Mouse (Mus musculus): ENCODE results near the gene Tmem196. TPM values are rescaled to one million over a fixed set of nuclear protein-coding genes. Genes with fewer than 3 reads are reported as not detected.

Gene Tmem196
- polyA plus RNA-seq, 1 experiment: 0.08 TPM

DNA sequence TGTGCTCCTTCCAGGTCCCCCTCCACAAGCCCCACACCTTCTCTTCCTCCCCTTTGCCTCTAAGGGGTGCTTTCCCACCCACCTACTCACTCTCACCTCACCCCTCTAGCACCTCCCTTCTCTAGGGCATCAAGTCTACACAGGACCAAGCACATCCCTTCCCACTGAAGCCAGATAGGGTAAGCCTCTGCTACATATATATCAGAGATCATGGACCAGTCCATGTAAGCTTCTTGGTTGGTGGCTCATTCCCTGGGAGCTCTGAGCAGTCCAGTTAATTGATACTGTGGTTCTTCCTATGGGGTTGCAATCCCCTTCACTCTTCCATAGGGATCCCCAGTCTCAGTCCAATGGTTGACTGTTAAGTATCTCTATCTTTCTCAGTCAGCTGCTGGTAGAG is 24.4 kb downstream of the Tmem196 start:
- no peaks in the 10 kb centered on the region for H3K27me3 ChIP-seq (ENCODE audit: control insufficient read depth, insufficient read depth, insufficient read length)
- TF ChIP-seq MYOD1 (IDR thresholded peaks at IDR 0.05; ENCODE audit: control insufficient read depth in 1 of 3, insufficient read length in 2 of 3, low read depth in 2 of 3) (no peak), USF1 (IDR thresholded peaks at IDR 0.05; ENCODE audit: low read depth) (no peak), CEBPB (IDR thresholded peaks at IDR 0.05; ENCODE audit: insufficient read depth, poor library complexity, severe bottlenecking) (no peak), E2F4 (IDR thresholded peaks at IDR 0.05; ENCODE audit: insufficient read depth) (no peak), MYOG (IDR thresholded peaks at IDR 0.05; ENCODE audit: control insufficient read depth in 1 of 3, insufficient read depth in 1 of 3, insufficient read length in 2 of 3, low read depth in 2 of 3) (no peak), POLR2A (IDR thresholded peaks at IDR 0.05; ENCODE audit: insufficient read length, low read depth) (no peak), MAX (IDR thresholded peaks at IDR 0.05; ENCODE audit: low read depth) (no peak), SRF (IDR thresholded peaks at IDR 0.05; ENCODE audit: control insufficient read depth, insufficient read length, low read depth) (no peak), POLR2AphosphoS2 (IDR thresholded peaks at IDR 0.05; ENCODE audit: insufficient read length, low read depth) (no peak), TCF12 (IDR thresholded peaks at IDR 0.05; ENCODE audit: insufficient read depth, poor library complexity, severe bottlenecking) (no peak), TCF3 (IDR thresholded peaks at IDR 0.05; ENCODE audit: insufficient read length, low read depth) (no peak), REST (IDR thresholded peaks at IDR 0.05; ENCODE audit: insufficient read depth, insufficient read length) (no peak)
- H3ac ChIP-seq (ENCODE audit: control insufficient read depth, insufficient read length): no peak overlapping the region
- H3K4me3 ChIP-seq: no peak overlapping the region
- H3K36me3 ChIP-seq (ENCODE audit: control insufficient read depth, insufficient read depth): no peaks in the 10 kb centered on the region
- no peak overlapping the region for H3K4me2 ChIP-seq (ENCODE audit: low read depth)
- no peaks in the 10 kb centered on the region for H3K79me2 ChIP-seq (ENCODE audit: control insufficient read depth, insufficient read depth)

DNA sequence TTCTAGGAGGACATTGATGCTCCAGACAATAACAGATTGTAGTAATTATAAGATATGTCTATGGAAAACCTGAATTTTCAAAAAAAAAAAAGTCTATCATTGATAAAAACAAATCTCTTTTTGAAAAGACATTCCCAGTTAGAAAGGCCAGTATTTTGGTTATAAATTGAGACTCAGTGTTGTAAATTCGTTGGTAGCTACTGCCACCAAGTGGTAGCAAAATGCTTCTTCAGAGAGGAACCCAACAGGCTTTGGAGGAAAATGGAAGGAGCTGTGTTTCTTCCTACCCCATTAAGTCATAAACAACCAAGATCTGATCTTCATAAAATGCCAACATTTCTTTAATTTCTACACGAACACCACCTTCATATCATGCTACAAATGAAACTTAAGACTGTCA is 36.1 kb downstream of the Tmem196 start:
- Histone ChIP-seq H3K36me3 (ENCODE audit: control insufficient read depth, insufficient read depth) (no peaks in the 10 kb centered on the region), H3K27me3 (ENCODE audit: control insufficient read depth, insufficient read depth, insufficient read length) (no peaks in the 10 kb centered on the region), H3ac (ENCODE audit: control insufficient read depth, insufficient read length) (no peak overlapping the region), H3K4me3 (no peak overlapping the region), H3K4me2 (ENCODE audit: low read depth) (no peak overlapping the region), H3K79me2 (ENCODE audit: control insufficient read depth, insufficient read depth) (no peaks in the 10 kb centered on the region)
- TF ChIP-seq CEBPB (IDR thresholded peaks at IDR 0.05; ENCODE audit: insufficient read depth, poor library complexity, severe bottlenecking) (no peak), MYOD1 (IDR thresholded peaks at IDR 0.05; ENCODE audit: control insufficient read depth in 1 of 3, insufficient read length in 2 of 3, low read depth in 2 of 3) (no peak), SRF (IDR thresholded peaks at IDR 0.05; ENCODE audit: control insufficient read depth, insufficient read length, low read depth) (no peak), POLR2A (IDR thresholded peaks at IDR 0.05; ENCODE audit: insufficient read length, low read depth) (no peak), E2F4 (IDR thresholded peaks at IDR 0.05; ENCODE audit: insufficient read depth) (no peak), MYOG (IDR thresholded peaks at IDR 0.05; ENCODE audit: control insufficient read depth in 1 of 3, insufficient read depth in 1 of 3, insufficient read length in 2 of 3, low read depth in 2 of 3) (no peak), POLR2AphosphoS2 (IDR thresholded peaks at IDR 0.05; ENCODE audit: insufficient read length, low read depth) (no peak), MAX (IDR thresholded peaks at IDR 0.05; ENCODE audit: low read depth) (no peak), TCF3 (IDR thresholded peaks at IDR 0.05; ENCODE audit: insufficient read length, low read depth) (no peak), TCF12 (IDR thresholded peaks at IDR 0.05; ENCODE audit: insufficient read depth, poor library complexity, severe bottlenecking) (no peak), USF1 (IDR thresholded peaks at IDR 0.05; ENCODE audit: low read depth) (no peak), REST (IDR thresholded peaks at IDR 0.05; ENCODE audit: insufficient read depth, insufficient read length) (no peak)

DNA sequence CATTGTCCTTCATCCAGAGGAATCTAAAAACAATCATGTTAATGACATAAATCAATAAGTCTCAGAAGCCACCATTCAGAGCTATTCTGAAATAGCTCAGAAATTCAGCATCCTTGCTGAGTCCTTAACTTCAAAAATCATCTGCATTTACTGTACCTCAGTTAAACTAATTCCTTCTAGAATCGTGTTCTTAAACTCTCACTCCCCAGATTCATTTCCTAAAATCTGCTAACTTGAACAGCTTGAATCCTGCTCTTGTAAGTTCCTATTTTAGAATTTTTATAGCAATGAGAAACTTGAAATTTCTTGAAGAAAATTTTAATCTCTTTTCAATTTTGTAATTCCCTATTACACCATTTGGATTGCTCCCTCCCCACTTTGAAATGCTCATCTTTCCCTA is 52.6 kb downstream of the Tmem196 start:
- H3K79me2 ChIP-seq (ENCODE audit: control insufficient read depth, insufficient read depth): no peaks in the 10 kb centered on the region
- no peak overlapping the region for H3ac ChIP-seq (ENCODE audit: control insufficient read depth, insufficient read length)
- TF ChIP-seq USF1 (IDR thresholded peaks at IDR 0.05; ENCODE audit: low read depth) (no peak), MAX (IDR thresholded peaks at IDR 0.05; ENCODE audit: low read depth) (no peak), E2F4 (IDR thresholded peaks at IDR 0.05; ENCODE audit: insufficient read depth) (no peak), MYOG (IDR thresholded peaks at IDR 0.05; ENCODE audit: control insufficient read depth in 1 of 3, insufficient read depth in 1 of 3, insufficient read length in 2 of 3, low read depth in 2 of 3) (no peak), SRF (IDR thresholded peaks at IDR 0.05; ENCODE audit: control insufficient read depth, insufficient read length, low read depth) (no peak), POLR2A (IDR thresholded peaks at IDR 0.05; ENCODE audit: insufficient read length, low read depth) (no peak), CEBPB (IDR thresholded peaks at IDR 0.05; ENCODE audit: insufficient read depth, poor library complexity, severe bottlenecking) (no peak), TCF12 (IDR thresholded peaks at IDR 0.05; ENCODE audit: insufficient read depth, poor library complexity, severe bottlenecking) (no peak), POLR2AphosphoS2 (IDR thresholded peaks at IDR 0.05; ENCODE audit: insufficient read length, low read depth) (no peak), MYOD1 (IDR thresholded peaks at IDR 0.05; ENCODE audit: control insufficient read depth in 1 of 3, insufficient read length in 2 of 3, low read depth in 2 of 3) (no peak)
- no peak overlapping the region for H3K4me2 ChIP-seq (ENCODE audit: low read depth)
- no peaks in the 10 kb centered on the region for H3K27me3 ChIP-seq (ENCODE audit: control insufficient read depth, insufficient read depth, insufficient read length)
- no peaks in the 10 kb centered on the region for H3K36me3 ChIP-seq (ENCODE audit: control insufficient read depth, insufficient read depth)
- no peak overlapping the region for H3K4me3 ChIP-seq

DNA sequence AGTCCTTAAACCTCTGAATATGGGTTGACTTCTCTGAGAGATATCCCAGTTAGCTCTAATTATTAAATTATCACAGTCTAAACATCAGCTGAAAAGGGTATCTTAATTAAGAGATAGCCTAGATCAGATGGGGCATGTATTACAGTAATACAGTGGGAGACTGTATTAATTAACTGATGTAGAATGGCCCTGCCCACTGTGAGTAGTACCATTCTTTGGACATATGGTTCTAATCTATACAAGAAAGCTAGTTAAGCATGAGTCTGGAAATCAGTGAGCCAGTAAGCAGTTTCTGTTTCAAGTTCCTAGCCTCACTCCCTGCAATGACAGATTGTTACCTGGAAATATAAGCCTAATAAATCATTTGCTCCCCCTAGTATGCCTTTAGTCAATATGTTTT is 58.7 kb downstream of the Tmem196 start:
- Histone ChIP-seq H3K36me3 (ENCODE audit: control insufficient read depth, insufficient read depth) (no peaks in the 10 kb centered on the region), H3ac (ENCODE audit: control insufficient read depth, insufficient read length) (no peak overlapping the region), H3K27me3 (ENCODE audit: control insufficient read depth, insufficient read depth, insufficient read length) (no peaks in the 10 kb centered on the region), H3K4me2 (ENCODE audit: low read depth) (no peak overlapping the region), H3K4me3 (no peak overlapping the region), H3K79me2 (ENCODE audit: control insufficient read depth, insufficient read depth) (no peaks in the 10 kb centered on the region)
- TF ChIP-seq CEBPB (IDR thresholded peaks at IDR 0.05; ENCODE audit: insufficient read depth, poor library complexity, severe bottlenecking) (no peak), MAX (IDR thresholded peaks at IDR 0.05; ENCODE audit: low read depth) (no peak), POLR2A (IDR thresholded peaks at IDR 0.05; ENCODE audit: insufficient read length, low read depth) (no peak), MYOG (IDR thresholded peaks at IDR 0.05; ENCODE audit: control insufficient read depth in 1 of 3, insufficient read depth in 1 of 3, insufficient read length in 2 of 3, low read depth in 2 of 3) (no peak), TCF3 (IDR thresholded peaks at IDR 0.05; ENCODE audit: insufficient read length, low read depth) (no peak), TCF12 (IDR thresholded peaks at IDR 0.05; ENCODE audit: insufficient read depth, poor library complexity, severe bottlenecking) (no peak)

DNA sequence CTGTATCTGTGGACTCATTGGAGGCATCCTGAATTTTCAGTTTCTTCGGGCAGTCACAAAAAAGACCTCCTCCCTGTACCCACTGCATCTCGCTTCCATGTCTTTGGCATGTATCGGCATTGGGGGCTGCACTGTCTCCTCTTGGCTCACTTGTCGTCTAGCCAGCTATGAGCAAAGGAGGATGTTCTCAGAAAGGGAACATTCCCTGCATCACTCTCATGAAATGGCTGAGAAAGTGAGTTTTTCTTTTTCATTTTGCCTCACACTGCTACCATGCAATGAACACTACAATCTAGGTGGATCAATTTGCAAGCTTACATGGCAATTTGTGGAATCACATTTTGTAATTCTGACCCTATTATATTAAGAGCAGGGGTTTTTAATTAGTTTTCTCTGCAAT is 69.1 kb downstream of the Tmem196 start:
- no peaks in the 10 kb centered on the region for H3K27me3 ChIP-seq (ENCODE audit: control insufficient read depth, insufficient read depth, insufficient read length)
- H3K79me2 ChIP-seq (ENCODE audit: control insufficient read depth, insufficient read depth): no peaks in the 10 kb centered on the region
- H3K4me3 ChIP-seq: no peak overlapping the region
- no peak for TF ChIP-seq MYOG (IDR thresholded peaks at IDR 0.05; ENCODE audit: control insufficient read depth in 1 of 3, insufficient read depth in 1 of 3, insufficient read length in 2 of 3, low read depth in 2 of 3)
- TF ChIP-seq MAX (IDR thresholded peaks at IDR 0.05; ENCODE audit: low read depth): no peak
- TF ChIP-seq TCF3 (IDR thresholded peaks at IDR 0.05; ENCODE audit: insufficient read length, low read depth): no peak
- no peak for TF ChIP-seq MYOD1 (IDR thresholded peaks at IDR 0.05; ENCODE audit: control insufficient read depth in 1 of 3, insufficient read length in 2 of 3, low read depth in 2 of 3)
- H3K36me3 ChIP-seq (ENCODE audit: control insufficient read depth, insufficient read depth): no peaks in the 10 kb centered on the region
- no peak overlapping the region for H3K4me2 ChIP-seq (ENCODE audit: low read depth)
- no peak overlapping the region for H3ac ChIP-seq (ENCODE audit: control insufficient read depth, insufficient read length)

Data from myocyte (in vitro differentiated cells).